Mouse (Mus musculus): ENCODE results near the gene Olfr449. TPM values are rescaled to one million over a fixed set of nuclear protein-coding genes. Genes with fewer than 3 reads are reported as not detected.

Olfr449 gene
- not detected in 2 replicates for polyA plus RNA-seq (2016; fragmentation: Nextera tagmentation; extraction: Ambion mirVana)

- H3K4me3 ChIP-seq: no peak within 1 kb of the TSS
- no peaks in the 10 kb centered on the region for H3K4me1 ChIP-seq
- no peaks in the 10 kb centered on the region for H3K27me3 ChIP-seq
- no peak within 1 kb of the TSS for H3K27ac ChIP-seq
- ATAC-seq (ENCODE audit: low FRiP score): no peak
- no peaks in the 10 kb centered on the region for H3K9me3 ChIP-seq (replicated peaks)
- H3K4me2 ChIP-seq (replicated peaks): no peak within 1 kb of the TSS
- H3K36me3 ChIP-seq: no peaks in the 10 kb centered on the region
- H3K9ac ChIP-seq: no peak within 1 kb of the TSS
Observed at GRCm38 (mm10) chr6:42834084-42834483, at the start of gene Olfr449. TSS of gene Olfr449 (plus strand) at chr6:42834384.

GRCm38 (mm10) chr6:42784793-42785192 lies 49.4 kb upstream of the Olfr449 start, which contains the start of gene Olfr452:
TSS of gene Olfr452 (plus strand) at chr6:42785093.
- H3K4me3 ChIP-seq: no peak within 1 kb of the TSS
- no peaks in the 10 kb centered on the region for H3K36me3 ChIP-seq
- no peak for ATAC-seq (ENCODE audit: low FRiP score)
- H3K27me3 ChIP-seq: no peaks in the 10 kb centered on the region
- H3K9me3 ChIP-seq (replicated peaks): no peaks in the 10 kb centered on the region
- no peak within 1 kb of the TSS for H3K27ac ChIP-seq
- no peaks in the 10 kb centered on the region for H3K4me1 ChIP-seq
- H3K4me2 ChIP-seq (replicated peaks): no peak within 1 kb of the TSS
- no peak within 1 kb of the TSS for H3K9ac ChIP-seq

- no peaks in the 10 kb centered on the region for H3K27me3 ChIP-seq
- no peaks in the 10 kb centered on the region for H3K9me3 ChIP-seq (replicated peaks)
- no peaks in the 10 kb centered on the region for H3K36me3 ChIP-seq
- ATAC-seq (ENCODE audit: low FRiP score): peak; percentile 38; the same call in 1 of the 2 replicates
- no peak overlapping the region for H3K4me3 ChIP-seq
- no peak overlapping the region for H3K4me2 ChIP-seq (replicated peaks)
- WGBS: 45% methylated on average over 4 of the region's 4 CpGs
- H3K9ac ChIP-seq: no peak overlapping the region
- no peak overlapping the region for H3K27ac ChIP-seq
- no peaks in the 10 kb centered on the region for H3K4me1 ChIP-seq
Observed at GRCm38 (mm10) chr6:42790247-42790948, 43.8 kb upstream of the Olfr449 start.

- Histone ChIP-seq H3K9ac (no peak overlapping the region), H3K4me1 (no peaks in the 10 kb centered on the region), H3K9me3 (replicated peaks) (no peaks in the 10 kb centered on the region), H3K27me3 (no peaks in the 10 kb centered on the region), H3K4me2 (replicated peaks) (no peak overlapping the region), H3K4me3 (no peak overlapping the region), H3K36me3 (no peaks in the 10 kb centered on the region), H3K27ac (no peak overlapping the region)
- 78% methylated on average over 9 of the region's 9 CpGs for WGBS
- no peak for ATAC-seq (ENCODE audit: low FRiP score)
Observed at GRCm38 (mm10) chr6:42790949-42791556, 43.1 kb upstream of the Olfr449 start.

GRCm38 (mm10) chr6:42794982-42795381 lies 39.2 kb upstream of the Olfr449 start:
- Histone ChIP-seq H3K4me2 (replicated peaks) (no peak overlapping the region), H3K36me3 (no peaks in the 10 kb centered on the region), H3K9me3 (replicated peaks) (no peaks in the 10 kb centered on the region), H3K9ac (no peak overlapping the region), H3K4me1 (no peaks in the 10 kb centered on the region), H3K27ac (no peak overlapping the region), H3K27me3 (no peaks in the 10 kb centered on the region), H3K4me3 (no peak overlapping the region)
- no peak for ATAC-seq (ENCODE audit: low FRiP score)
- WGBS: 93% methylated on average over 3 of the region's 3 CpGs

GRCm38 (mm10) chr6:42811639-42812038 lies 22.5 kb upstream of the Olfr449 start, which contains the start of gene Olfr450:
TSS of gene Olfr450 (plus strand) at chr6:42811939.
- H3K9me3 ChIP-seq (replicated peaks): no peaks in the 10 kb centered on the region
- no peaks in the 10 kb centered on the region for H3K4me1 ChIP-seq
- H3K4me3 ChIP-seq: no peak within 1 kb of the TSS
- 85% methylated on average over 1 of the region's 1 CpGs for WGBS
- H3K27me3 ChIP-seq: no peaks in the 10 kb centered on the region
- no peak within 1 kb of the TSS for H3K9ac ChIP-seq
- no peak within 1 kb of the TSS for H3K4me2 ChIP-seq (replicated peaks)
- no peak within 1 kb of the TSS for H3K27ac ChIP-seq
- H3K36me3 ChIP-seq: no peaks in the 10 kb centered on the region
- no peak for ATAC-seq (ENCODE audit: low FRiP score)

GRCm38 (mm10) chr6:42860222-42860819 lies 26.1 kb downstream of the Olfr449 start:
- Histone ChIP-seq H3K36me3 (no peaks in the 10 kb centered on the region), H3K9me3 (replicated peaks) (no peaks in the 10 kb centered on the region), H3K4me3 (no peak overlapping the region), H3K4me1 (no peaks in the 10 kb centered on the region), H3K27me3 (no peaks in the 10 kb centered on the region), H3K9ac (no peak overlapping the region), H3K4me2 (replicated peaks) (no peak overlapping the region), H3K27ac (no peak overlapping the region)
- 21% methylated on average over 4 of the region's 4 CpGs for WGBS
- ATAC-seq (ENCODE audit: low FRiP score): 0 out of 2 replicates have a peak, but pooled peaks have one; percentile 54

GRCm38 (mm10) chr6:42869695-42870094 lies 35.5 kb downstream of the Olfr449 start:
- no peak overlapping the region for H3K4me3 ChIP-seq
- no peaks in the 10 kb centered on the region for H3K9me3 ChIP-seq (replicated peaks)
- WGBS: 71% methylated on average over 3 of the region's 3 CpGs
- ATAC-seq (ENCODE audit: low FRiP score): no peak
- no peaks in the 10 kb centered on the region for H3K36me3 ChIP-seq
- no peaks in the 10 kb centered on the region for H3K4me1 ChIP-seq
- H3K27me3 ChIP-seq: no peaks in the 10 kb centered on the region
- no peak overlapping the region for H3K27ac ChIP-seq
- no peak overlapping the region for H3K4me2 ChIP-seq (replicated peaks)
- H3K9ac ChIP-seq: no peak overlapping the region

GRCm38 (mm10) chr6:42876323-42876722 lies 42.1 kb downstream of the Olfr449 start:
- H3K9me3 ChIP-seq (replicated peaks): no peaks in the 10 kb centered on the region
- ATAC-seq (ENCODE audit: low FRiP score): no peak
- no peaks in the 10 kb centered on the region for H3K27me3 ChIP-seq

More at GRCm38 (mm10) chr6:42876323-42876722, 42.1 kb downstream of the Olfr449 start:
- Histone ChIP-seq H3K4me2 (replicated peaks) (no peak overlapping the region), H3K36me3 (no peaks in the 10 kb centered on the region), H3K27ac (no peak overlapping the region), H3K9ac (no peak overlapping the region), H3K4me1 (no peaks in the 10 kb centered on the region), H3K4me3 (no peak overlapping the region)

Other genes starting within 250 kb of the Olfr449 start
- not detected in 2 replicates for gene Tcaf3, start 236.7 kb upstream of the Olfr449 start, polyA plus RNA-seq (2016; fragmentation: Nextera tagmentation; extraction: Ambion mirVana)
- gene Tcaf2, start 189.1 kb upstream of the Olfr449 start, polyA plus RNA-seq (2016; fragmentation: Nextera tagmentation; extraction: Ambion mirVana): 3.8 and 4.5 TPM in 2 replicates
- gene Tcaf1, start 124.3 kb upstream of the Olfr449 start, polyA plus RNA-seq (2016; fragmentation: Nextera tagmentation; extraction: Ambion mirVana): 189 and 192 TPM in 2 replicates
- not detected in 2 replicates for gene Olfr453, start 95.0 kb upstream of the Olfr449 start, polyA plus RNA-seq (2016; fragmentation: Nextera tagmentation; extraction: Ambion mirVana)
- gene Olfr38, start 78.0 kb upstream of the Olfr449 start, polyA plus RNA-seq (2016; fragmentation: Nextera tagmentation; extraction: Ambion mirVana): not detected in 2 replicates
- not detected in 2 replicates for gene Olfr452, start 49.3 kb upstream of the Olfr449 start, polyA plus RNA-seq (2016; fragmentation: Nextera tagmentation; extraction: Ambion mirVana)
- gene Olfr450, start 22.4 kb upstream of the Olfr449 start, polyA plus RNA-seq (2016; fragmentation: Nextera tagmentation; extraction: Ambion mirVana): not detected in 2 replicates
- not detected in 2 replicates for gene Olfr448, start 56.1 kb downstream of the Olfr449 start, polyA plus RNA-seq (2016; fragmentation: Nextera tagmentation; extraction: Ambion mirVana)
- not detected in 2 replicates for gene Olfr447, start 74.5 kb downstream of the Olfr449 start, polyA plus RNA-seq (2016; fragmentation: Nextera tagmentation; extraction: Ambion mirVana)
- not detected in 2 replicates for gene Olfr446, start 87.0 kb downstream of the Olfr449 start, polyA plus RNA-seq (2016; fragmentation: Nextera tagmentation; extraction: Ambion mirVana)
- gene Olfr444, start 114.7 kb downstream of the Olfr449 start, polyA plus RNA-seq (2016; fragmentation: Nextera tagmentation; extraction: Ambion mirVana): not detected in 2 replicates